Mouse (Mus musculus) heart, adult 2 months (tissue): ENCODE results near the gene Nab2. TPM values are rescaled to one million over a fixed set of nuclear protein-coding genes. Genes with fewer than 3 reads are reported as not detected.

Source experiments
- DNase-seq, 2 experiments: peaks; one replicate each; pipeline ENCODE4 v3.0.0; 2021
- H3K27ac ChIP-seq: fragments of 200-600 bp; 2 replicates; pipeline ENCODE4 v1.8.1; 2022
- H3K27me3 ChIP-seq: fragments of 200-500 bp; 2 replicates; pipeline ENCODE4 v1.6.1; 2012; ENCODE audit warnings: mild to moderate bottlenecking, low read length, inconsistent platforms, mixed read lengths; ENCODE audit not compliant: control insufficient read depth, insufficient read depth
- H3K36me3 ChIP-seq: fragments of 200-500 bp; 2 replicates; pipeline ENCODE4 v1.6.1; 2012; ENCODE audit warnings: low read length, inconsistent platforms; ENCODE audit not compliant: control insufficient read depth, insufficient read depth
- H3K4me1 ChIP-seq: fragments of 200-500 bp; 2 replicates; pipeline ENCODE4 v1.6.1; 2011; ENCODE audit warnings: low read length; ENCODE audit not compliant: control insufficient read depth, insufficient read depth
- H3K4me3 ChIP-seq: fragments of 200-600 bp; 2 replicates; pipeline ENCODE4 v1.8.1; 2022
- H3K79me2 ChIP-seq: fragments of 200-500 bp; replicated peaks from 2 replicates; pipeline ENCODE4 v1.6.1; 2012; ENCODE audit warnings: mild to moderate bottlenecking, inconsistent platforms, low read length, moderate library complexity, mixed read lengths; ENCODE audit not compliant: control insufficient read depth, insufficient read depth
- H3K9ac ChIP-seq: fragments of 200-500 bp; 2 replicates; pipeline ENCODE4 v1.6.1; 2012; ENCODE audit warnings: low read depth, mild to moderate bottlenecking, control low read depth, inconsistent platforms, low read length, mixed read lengths
- CTCF ChIP-seq: fragments of 200-600 bp; IDR thresholded peaks from 2 replicates; pipeline ENCODE4 v1.8.1; 2022; ENCODE audit warnings: antibody characterized with exemption, mild to moderate bottlenecking, moderate library complexity
- EP300 ChIP-seq: fragments of 200-500 bp; IDR thresholded peaks from 2 replicates; pipeline ENCODE4 v1.6.1; 2011; ENCODE audit warnings: low read depth, low read length, control low read depth; ENCODE audit not compliant: insufficient read depth
- POLR2A ChIP-seq: fragments of 200-500 bp; IDR thresholded peaks from 2 replicates; pipeline ENCODE4 v1.6.1; 2011; ENCODE audit warnings: mild to moderate bottlenecking, low read depth, low read length, control low read depth; ENCODE audit not compliant: insufficient read depth
- WGBS: fragments of 180-500 bp; shearing (Covaris S2); methylation state at CpG from one replicate; pipeline ENCODE4 v1.1.7; 2018; 5-methylcytosine and 5-hydroxymethylcytosine counted together
- intact Hi-C: fragments of 180-260 bp; cut with DNase I; formaldehyde crosslinking; loops from one replicate; pipeline ENCODE4 v1.15.1; 2025
- polyA plus RNA-seq: library from polyadenylated mRNA; depleted of rRNA; stranded (reverse); fragments of >200 nt; gene quantifications from 2 replicates; pipeline ENCODE4 v1.2.3, GENCODE M21; 2012
- total RNA-seq, 2 experiments: library from RNA; stranded (reverse); gene quantifications; 2 replicates each; pipeline ENCODE4 v1.2.3; 2021

Nab2 gene
- total and polyA plus RNA-seq, 3 experiments: 5.0 to 10.0 (median 6.3) TPM

- H3K9ac ChIP-seq: no peak within 1 kb of the TSS
- intact Hi-C loops: no loop called here
- peaks cover 1% of the 10 kb centered on the region; the same call in 1 of the 2 replicates for H3K4me1 ChIP-seq
- no peaks in the 10 kb centered on the region for H3K27me3 ChIP-seq
- 62% methylated on average over 2 of the region's 2 CpGs for WGBS
- no peak for DNase-seq
- H3K27ac ChIP-seq: no peak within 1 kb of the TSS
- H3K79me2 ChIP-seq: no peaks in the 10 kb centered on the region
- H3K36me3 ChIP-seq: no peaks in the 10 kb centered on the region
- no peak for TF ChIP-seq EP300
- TF ChIP-seq POLR2A: no peak
- no peak for TF ChIP-seq CTCF
- no peak within 1 kb of the TSS for H3K4me3 ChIP-seq
Measured at GRCm38 (mm10) chr10:127704766-127705220, 36.4 kb upstream of the Nab2 start, which contains the start of gene Myo1a. Myo1a (plus strand) TSS chr10:127705170.

DNA sequence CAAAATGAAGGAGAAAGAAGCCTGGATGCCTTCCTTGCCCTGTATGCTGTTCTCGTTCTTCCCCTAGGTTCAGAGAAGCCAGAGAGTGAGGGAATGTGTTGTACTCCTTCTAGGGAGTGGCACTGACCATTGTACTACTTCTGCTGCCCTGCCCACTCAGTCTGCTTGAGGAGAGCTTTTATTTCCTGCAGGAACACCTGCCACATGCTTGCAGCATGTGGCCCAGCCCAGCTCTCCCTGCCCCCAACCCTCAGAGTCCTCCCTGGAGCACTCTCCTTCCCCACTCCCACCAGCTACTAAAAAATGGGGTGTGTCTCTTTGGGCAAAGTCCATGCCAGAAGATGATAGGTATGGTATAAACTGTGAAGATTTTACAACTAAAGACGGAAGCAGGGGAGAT is 35.9 kb upstream of the Nab2 start:
- Histone ChIP-seq H3K79me2 (no peaks in the 10 kb centered on the region), H3K27me3 (no peaks in the 10 kb centered on the region), H3K4me1 (peaks cover 1% of the 10 kb centered on the region; the same call in 1 of the 2 replicates), H3K27ac (no peak overlapping the region), H3K36me3 (no peaks in the 10 kb centered on the region), H3K9ac (no peak overlapping the region), H3K4me3 (no peak overlapping the region)
- no peak for TF ChIP-seq CTCF
- no peak for TF ChIP-seq POLR2A
- no peak for TF ChIP-seq EP300
- intact Hi-C loops: no loop called here
- DNase-seq: no peak
- 40% methylated on average over 2 of the region's 2 CpGs for WGBS

DNA sequence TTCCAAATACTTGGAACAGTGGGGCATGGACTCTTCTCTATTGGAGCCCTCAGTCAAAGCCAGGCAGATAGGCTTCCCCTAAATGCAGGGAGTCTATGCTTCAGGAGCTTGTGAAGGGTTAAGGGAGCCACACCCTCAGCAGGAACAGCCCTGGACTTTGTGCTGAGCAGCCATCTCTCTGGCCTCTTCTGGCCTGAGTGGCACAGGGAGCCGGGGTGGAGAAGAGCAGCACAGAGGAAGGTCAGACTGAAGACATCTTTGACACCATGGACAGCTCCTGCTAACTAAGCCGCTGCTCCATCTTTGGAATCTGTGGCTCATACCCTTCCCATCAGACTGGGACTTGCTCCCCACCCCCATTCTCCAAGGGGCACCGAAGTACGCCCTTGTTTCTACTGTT is 34.9 kb upstream of the Nab2 start:
- Histone ChIP-seq H3K4me3 (no peak overlapping the region), H3K79me2 (no peaks in the 10 kb centered on the region), H3K4me1 (peaks cover 1% of the 10 kb centered on the region; the same call in 1 of the 2 replicates), H3K27ac (no peak overlapping the region), H3K9ac (no peak overlapping the region), H3K27me3 (no peaks in the 10 kb centered on the region), H3K36me3 (no peaks in the 10 kb centered on the region)
- TF ChIP-seq CTCF: no peak
- no peak for TF ChIP-seq EP300
- no peak for TF ChIP-seq POLR2A
- 41% methylated on average over 4 of the region's 4 CpGs for WGBS
- DNase-seq: no peak
- intact Hi-C loops: no loop called here

- 94% methylated on average over 7 of the region's 7 CpGs for WGBS
- intact Hi-C loops: loop anchor here (10.0 kb wide), 1 partner anchor 306 kb away; the partner anchor contains the start of gene Hsd17b6
Measured at GRCm38 (mm10) chr10:127698966-127699365, 30.6 kb upstream of the Nab2 start.

DNA sequence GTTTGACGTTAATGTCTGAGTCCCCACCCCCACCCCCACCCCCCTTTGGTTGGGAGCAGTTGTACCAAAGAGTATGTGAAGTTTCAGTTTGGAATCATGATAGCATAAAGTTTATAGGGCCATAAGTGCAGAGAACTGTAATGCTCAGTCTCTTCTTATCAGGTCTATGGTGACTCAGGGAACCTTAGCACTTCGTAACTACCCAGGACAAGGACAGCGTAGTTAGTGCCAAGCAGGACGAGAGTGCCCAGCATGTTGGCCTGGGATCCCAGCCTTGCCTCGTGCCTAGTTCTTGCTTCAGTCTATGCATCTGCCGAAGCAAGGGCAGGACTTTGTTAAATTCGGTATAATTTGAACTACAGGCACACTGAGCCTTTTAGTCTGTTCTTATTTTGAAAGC is 27.4 kb upstream of the Nab2 start:
- 87% methylated on average over 7 of the region's 7 CpGs for WGBS
- H3K27ac ChIP-seq: no peak overlapping the region
- no peak for DNase-seq
- no peaks in the 10 kb centered on the region for H3K36me3 ChIP-seq
- no peaks in the 10 kb centered on the region for H3K27me3 ChIP-seq
- no peaks in the 10 kb centered on the region for H3K4me1 ChIP-seq
- TF ChIP-seq CTCF (no peak), EP300 (no peak), POLR2A (no peak)
- intact Hi-C loops: loop anchor here (10.0 kb wide), 1 partner anchor 309 kb away; the partner anchor contains the start of gene Hsd17b6
- no peaks in the 10 kb centered on the region for H3K79me2 ChIP-seq
- no peak overlapping the region for H3K9ac ChIP-seq
- no peak overlapping the region for H3K4me3 ChIP-seq

More at GRCm38 (mm10) chr10:127698966-127699365, 30.6 kb upstream of the Nab2 start:
- Histone ChIP-seq H3K4me1 (no peaks in the 10 kb centered on the region), H3K27ac (no peak overlapping the region), H3K9ac (no peak overlapping the region), H3K4me3 (no peak overlapping the region), H3K36me3 (no peaks in the 10 kb centered on the region), H3K27me3 (no peaks in the 10 kb centered on the region), H3K79me2 (no peaks in the 10 kb centered on the region)
- TF ChIP-seq CTCF (no peak), POLR2A (no peak), EP300 (no peak)
- no peak for DNase-seq

DNA sequence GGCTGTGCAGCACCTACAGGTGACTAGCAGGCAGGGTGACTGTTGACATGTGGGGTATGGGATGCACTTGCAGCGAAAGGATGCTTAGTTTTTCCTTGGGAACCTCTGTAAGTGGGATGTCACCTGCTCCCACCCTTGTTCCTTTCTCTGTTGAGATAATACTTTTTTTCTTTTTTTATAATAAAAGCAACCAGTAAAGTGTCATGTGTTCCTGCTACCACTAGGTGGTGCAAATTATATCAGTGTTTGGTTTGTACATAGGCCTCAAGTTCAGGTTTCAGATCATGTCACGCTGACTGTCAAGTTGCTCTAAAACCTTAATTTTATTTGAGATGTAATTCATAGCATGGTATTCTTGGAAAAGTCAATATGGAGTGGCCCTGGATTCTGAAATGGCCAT is 26.3 kb upstream of the Nab2 start:
- H3K27ac ChIP-seq: no peak overlapping the region
- H3K4me3 ChIP-seq: no peak overlapping the region
- H3K9ac ChIP-seq: no peak overlapping the region
- H3K36me3 ChIP-seq: no peaks in the 10 kb centered on the region
- TF ChIP-seq POLR2A: no peak
- no peak for TF ChIP-seq EP300
- TF ChIP-seq CTCF: peak; percentile 94
- H3K79me2 ChIP-seq: no peaks in the 10 kb centered on the region
- H3K27me3 ChIP-seq: no peaks in the 10 kb centered on the region
- no peaks in the 10 kb centered on the region for H3K4me1 ChIP-seq
- no peak for DNase-seq
- WGBS: 51% methylated on average over 2 of the region's 2 CpGs
- intact Hi-C loops: loop anchor here (1.0 to 10.0 kb wide), 3 partner anchors 38 to 310 kb away; partner anchors contain the start of gene Hsd17b6
